Mouse (Mus musculus): ENCODE measurements around the gene Gm12355. TPM values are rescaled to one million over a fixed set of nuclear protein-coding genes. Genes with fewer than 3 reads are reported as not detected.
"Not testable (repeated sequence)": the region's sequence is repeated elsewhere in the genome, so short reads cannot be mapped to it uniquely, and the experiment has no call there.

The Gm12355 gene
- polyA plus RNA-seq, 1 experiment from 2014 or later, result 0.55 TPM

- H3K9ac ChIP-seq, result no peak overlapping the region
- ATAC-seq (ENCODE audit: extremely low read depth, insufficient number of reproducible peaks, low FRiP score, low TSS enrichment), result no peak
- H3K4me1 ChIP-seq, result no peaks in the 10 kb centered on the region
- no peak overlapping the region for H3K4me2 ChIP-seq
- no peak overlapping the region for H3K27ac ChIP-seq (replicated peaks)
- H3K4me3 ChIP-seq, result no peak overlapping the region
- H3K27me3 ChIP-seq (replicated peaks), result peaks cover 47% of the 10 kb centered on the region
- WGBS, result 73% methylated on average over 3 of the region's 3 CpGs
- no peaks in the 10 kb centered on the region for H3K36me3 ChIP-seq
- no peaks in the 10 kb centered on the region for H3K9me3 ChIP-seq
Measured at GRCm38 (mm10) chr11:98644757-98645156, 19.3 kb upstream of the Gm12355 start.

DNA sequence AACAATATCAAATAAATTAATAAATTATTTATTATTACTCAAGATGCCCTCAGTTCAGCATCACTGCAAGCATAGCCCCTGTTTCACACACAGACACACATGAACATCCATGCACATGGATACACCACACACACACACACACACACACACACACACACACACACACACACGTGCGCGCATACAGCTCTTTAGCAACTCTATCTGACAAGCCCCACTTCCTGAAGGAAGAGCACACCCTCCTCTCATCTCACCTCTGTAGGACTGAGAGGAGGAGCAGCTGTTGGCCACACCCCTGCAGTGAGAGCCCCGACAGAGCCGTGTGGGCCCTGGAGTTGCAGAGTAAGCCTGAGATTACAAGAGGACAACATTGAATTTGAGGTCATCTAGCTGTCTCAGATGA is 14.6 kb upstream of the Gm12355 start:
- H3K27me3 ChIP-seq (replicated peaks), result 0 out of 2 replicates have a peak, but pooled peaks cover 9% of the 10 kb centered on the region
- no peak overlapping the region for H3K4me3 ChIP-seq
- ATAC-seq (ENCODE audit: extremely low read depth, insufficient number of reproducible peaks, low FRiP score, low TSS enrichment), result no peak
- H3K4me1 ChIP-seq, result no peaks in the 10 kb centered on the region
- no peak overlapping the region for H3K4me2 ChIP-seq
- no peaks in the 10 kb centered on the region for H3K9me3 ChIP-seq
- WGBS, result 54% methylated on average over 5 of the region's 5 CpGs
- no peak overlapping the region for H3K27ac ChIP-seq (replicated peaks)
- H3K36me3 ChIP-seq, result no peaks in the 10 kb centered on the region
- H3K9ac ChIP-seq, result no peak overlapping the region

DNA sequence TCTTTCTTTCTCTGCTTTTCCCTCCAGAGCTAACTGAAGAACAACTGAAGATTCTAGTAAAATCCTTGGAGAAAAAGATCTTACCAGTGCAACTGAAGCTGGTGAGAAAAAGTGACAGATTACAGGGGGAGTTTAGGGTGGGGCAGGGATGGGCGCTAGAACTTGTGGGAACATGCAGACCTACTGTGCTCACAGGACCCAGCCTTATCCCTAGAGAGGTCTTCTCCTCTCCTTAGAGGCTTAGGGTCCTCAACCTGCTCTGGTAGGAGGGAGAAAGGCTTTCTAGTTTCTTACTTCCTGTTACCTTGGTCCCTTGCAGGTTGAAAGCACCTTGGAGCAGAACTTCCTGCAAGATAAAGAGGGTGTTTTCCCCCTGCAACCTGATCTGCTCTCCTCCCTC is 12.0 kb upstream of the Gm12355 start:
- Histone ChIP-seq H3K27ac (replicated peaks) (no peak overlapping the region), H3K9ac (no peak overlapping the region), H3K4me3 (no peak overlapping the region), H3K27me3 (replicated peaks) (peaks cover 9% of the 10 kb centered on the region; the same call in 1 of the 2 replicates), H3K4me1 (no peaks in the 10 kb centered on the region), H3K4me2 (no peak overlapping the region), H3K9me3 (no peaks in the 10 kb centered on the region), H3K36me3 (no peaks in the 10 kb centered on the region)
- WGBS, result 65% methylated on average over 1 of the region's 1 CpGs
- no peak for ATAC-seq (ENCODE audit: extremely low read depth, insufficient number of reproducible peaks, low FRiP score, low TSS enrichment)

DNA sequence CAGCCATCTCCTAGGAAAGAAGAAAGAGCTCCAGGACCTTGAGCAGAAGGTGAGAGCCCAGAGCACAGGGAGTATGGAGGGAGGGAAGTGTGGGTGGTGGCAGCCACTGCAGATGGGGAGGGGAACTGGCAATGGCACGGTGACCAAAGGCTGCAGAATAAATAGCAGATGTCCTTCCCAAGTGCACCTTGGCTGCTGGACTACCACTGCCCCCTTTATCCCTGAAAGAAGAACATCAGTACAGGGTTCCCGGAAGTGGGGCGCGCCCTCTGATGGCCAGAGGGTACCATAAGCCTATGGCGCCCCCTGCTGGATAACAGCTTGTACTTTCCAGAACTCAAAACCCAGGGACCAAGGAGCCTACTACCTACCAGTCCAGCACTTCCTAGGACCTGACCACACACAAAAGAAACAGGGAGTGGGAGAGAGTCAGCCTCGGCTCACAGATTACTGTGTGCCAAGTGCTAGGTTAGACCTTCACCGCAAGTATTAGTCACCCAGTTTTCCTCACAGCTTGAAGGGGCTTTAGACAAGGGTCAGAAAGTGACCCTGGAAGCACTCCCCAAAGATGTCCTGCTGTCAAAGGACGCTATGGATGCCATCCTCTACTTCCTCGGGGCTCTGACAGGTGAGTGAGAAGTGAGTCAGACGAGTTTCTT is 10.0 kb upstream of the Gm12355 start:
- H3K4me3 ChIP-seq; H3K9me3 ChIP-seq; H3K27ac ChIP-seq (replicated peaks); H3K4me1 ChIP-seq; H3K9ac ChIP-seq; H3K4me2 ChIP-seq; H3K36me3 ChIP-seq; ATAC-seq (ENCODE audit: extremely low read depth, insufficient number of reproducible peaks, low FRiP score, low TSS enrichment): not testable (repeated sequence)
- peaks cover 16% of the 10 kb centered on the region; the same call in 1 of the 2 replicates for H3K27me3 ChIP-seq (replicated peaks)
- WGBS, result 27% methylated on average over 10 of the region's 10 CpGs

- H3K9me3 ChIP-seq, result no peaks in the 10 kb centered on the region
- H3K4me1 ChIP-seq, result no peaks in the 10 kb centered on the region
- no peak overlapping the region for H3K4me2 ChIP-seq
- H3K9ac ChIP-seq, result no peak overlapping the region
- no peak overlapping the region for H3K27ac ChIP-seq (replicated peaks)
- WGBS, result 76% methylated on average over 5 of the region's 5 CpGs
- H3K4me3 ChIP-seq, result no peak overlapping the region
- H3K27me3 ChIP-seq (replicated peaks), result peaks cover 16% of the 10 kb centered on the region; the same call in 1 of the 2 replicates
- no peak for ATAC-seq (ENCODE audit: extremely low read depth, insufficient number of reproducible peaks, low FRiP score, low TSS enrichment)
- no peaks in the 10 kb centered on the region for H3K36me3 ChIP-seq
Measured at GRCm38 (mm10) chr11:98630646-98631045, 5.2 kb upstream of the Gm12355 start.

DNA sequence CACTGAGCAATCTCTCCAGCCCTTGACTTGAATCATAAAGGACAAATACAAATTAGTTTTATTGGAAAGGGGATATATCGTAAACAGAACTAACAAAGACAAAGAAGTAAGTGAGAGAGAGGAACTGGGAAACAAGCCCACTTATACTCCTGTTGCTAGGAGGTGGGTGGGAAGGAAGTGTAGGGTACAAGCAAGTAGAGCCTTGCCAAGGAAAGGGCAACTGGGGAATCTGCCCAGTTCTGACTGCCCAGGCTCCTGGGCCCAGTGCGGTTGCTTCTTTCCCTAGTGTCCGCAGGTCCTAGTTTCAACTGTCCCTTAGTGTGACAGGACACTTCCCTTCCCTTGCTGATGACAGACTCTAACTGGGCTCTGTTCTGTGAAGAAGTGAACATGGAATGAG is 3.2 kb upstream of the Gm12355 start:
- Histone ChIP-seq H3K9me3 (0 out of 2 replicates have a peak, but pooled peaks cover under 1% of the 10 kb centered on the region), H3K4me1 (no peaks in the 10 kb centered on the region), H3K27me3 (replicated peaks) (peaks cover 16% of the 10 kb centered on the region; the same call in 1 of the 2 replicates), H3K4me2 (no peak overlapping the region), H3K36me3 (no peaks in the 10 kb centered on the region), H3K9ac (no peak overlapping the region), H3K27ac (replicated peaks) (no peak overlapping the region), H3K4me3 (no peak overlapping the region)
- WGBS, result 84% methylated on average over 3 of the region's 3 CpGs
- no peak for ATAC-seq (ENCODE audit: extremely low read depth, insufficient number of reproducible peaks, low FRiP score, low TSS enrichment)

GRCm38 (mm10) chr11:98624381-98624780 is 1.1 kb downstream of the Gm12355 start:
- not testable (repeated sequence) for H3K27me3 ChIP-seq (replicated peaks); ATAC-seq (ENCODE audit: extremely low read depth, insufficient number of reproducible peaks, low FRiP score, low TSS enrichment)
- WGBS, result 67% methylated on average over 2 of the region's 2 CpGs

DNA sequence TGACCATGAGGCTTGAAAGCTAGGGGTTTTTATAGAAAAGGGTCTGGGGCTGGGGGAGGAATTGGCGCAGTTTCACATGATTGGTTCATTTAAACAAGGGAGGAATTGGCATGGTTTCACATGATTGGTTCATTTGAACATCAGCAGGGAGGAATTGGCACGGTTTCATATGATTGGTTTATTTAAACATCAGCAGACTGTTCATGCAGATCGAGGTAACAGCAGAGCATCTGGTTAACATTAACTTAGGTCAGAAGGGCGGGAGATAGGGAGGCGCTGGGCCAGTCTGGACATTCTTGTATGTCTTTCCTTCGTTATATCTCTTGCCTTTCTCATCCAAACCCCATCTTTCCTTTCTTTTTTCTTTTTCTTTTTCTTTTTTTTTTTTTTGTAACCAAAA is 1.5 kb downstream of the Gm12355 start:
- 73% methylated on average over 6 of the region's 6 CpGs for WGBS
- H3K4me1 ChIP-seq; H3K9me3 ChIP-seq; H3K9ac ChIP-seq; H3K4me3 ChIP-seq; H3K27ac ChIP-seq (replicated peaks); H3K27me3 ChIP-seq (replicated peaks); ATAC-seq (ENCODE audit: extremely low read depth, insufficient number of reproducible peaks, low FRiP score, low TSS enrichment); H3K4me2 ChIP-seq; H3K36me3 ChIP-seq: not testable (repeated sequence)

More at GRCm38 (mm10) chr11:98624381-98624780, 1.1 kb downstream of the Gm12355 start:
- not testable (repeated sequence) for H3K4me3 ChIP-seq; H3K36me3 ChIP-seq; H3K4me2 ChIP-seq; H3K9me3 ChIP-seq; H3K9ac ChIP-seq; H3K4me1 ChIP-seq; H3K27ac ChIP-seq (replicated peaks)

- no peak overlapping the region for H3K4me3 ChIP-seq
- peaks cover 7% of the 10 kb centered on the region; the same call in 1 of the 2 replicates for H3K9me3 ChIP-seq
- H3K27me3 ChIP-seq (replicated peaks), result no peaks in the 10 kb centered on the region
- no peak overlapping the region for H3K27ac ChIP-seq (replicated peaks)
- 89% methylated on average over 13 of the region's 13 CpGs for WGBS
- no peak for ATAC-seq (ENCODE audit: extremely low read depth, insufficient number of reproducible peaks, low FRiP score, low TSS enrichment)
- no peaks in the 10 kb centered on the region for H3K4me1 ChIP-seq
- H3K9ac ChIP-seq, result no peak overlapping the region
- no peaks in the 10 kb centered on the region for H3K36me3 ChIP-seq
- no peak overlapping the region for H3K4me2 ChIP-seq
Measured at GRCm38 (mm10) chr11:98620791-98621190, 4.7 kb downstream of the Gm12355 start.

DNA sequence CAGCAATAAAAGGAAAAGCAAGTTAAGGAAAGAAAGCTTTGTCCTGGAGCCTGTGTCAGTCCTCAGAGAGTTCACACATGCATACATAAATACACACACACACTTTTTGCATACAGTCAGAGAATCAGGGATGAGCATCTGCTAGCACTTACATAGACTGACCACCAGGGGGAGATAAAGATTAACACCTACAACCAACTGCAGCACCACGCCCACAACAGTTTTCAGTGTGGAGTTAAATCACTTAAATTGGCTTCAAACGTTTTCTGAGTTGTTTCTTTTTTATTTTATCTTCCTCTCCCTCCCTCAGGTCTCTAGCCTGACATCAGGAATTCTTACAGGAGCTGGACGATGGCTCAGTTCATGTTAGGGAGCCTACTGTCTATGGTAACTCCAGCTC is 18.7 kb downstream of the Gm12355 start:
- H3K36me3 ChIP-seq, result no peaks in the 10 kb centered on the region
- peaks cover 35% of the 10 kb centered on the region for H3K27me3 ChIP-seq (replicated peaks)
- no peaks in the 10 kb centered on the region for H3K9me3 ChIP-seq
- no peak overlapping the region for H3K9ac ChIP-seq
- no peak overlapping the region for H3K4me3 ChIP-seq
- peaks cover 8% of the 10 kb centered on the region for H3K4me1 ChIP-seq
- no peak overlapping the region for H3K4me2 ChIP-seq
- no peak for ATAC-seq (ENCODE audit: extremely low read depth, insufficient number of reproducible peaks, low FRiP score, low TSS enrichment)
- 8% methylated on average over 3 of the region's 3 CpGs for WGBS
- H3K27ac ChIP-seq (replicated peaks), result no peak overlapping the region

GRCm38 (mm10) chr11:98604911-98605310 is 20.6 kb downstream of the Gm12355 start:
- peaks cover 41% of the 10 kb centered on the region for H3K27me3 ChIP-seq (replicated peaks)
- H3K4me3 ChIP-seq; H3K4me2 ChIP-seq; H3K27ac ChIP-seq (replicated peaks); ATAC-seq (ENCODE audit: extremely low read depth, insufficient number of reproducible peaks, low FRiP score, low TSS enrichment); H3K9ac ChIP-seq; H3K9me3 ChIP-seq; H3K36me3 ChIP-seq: not testable (repeated sequence)
- peaks cover 19% of the 10 kb centered on the region for H3K4me1 ChIP-seq
- 66% methylated on average over 6 of the region's 6 CpGs for WGBS

GRCm38 (mm10) chr11:98603953-98604352 is 21.5 kb downstream of the Gm12355 start:
- Histone ChIP-seq H3K9me3 (no peaks in the 10 kb centered on the region), H3K27ac (replicated peaks) (no peak overlapping the region), H3K4me3 (no peak overlapping the region), H3K36me3 (no peaks in the 10 kb centered on the region), H3K4me2 (no peak overlapping the region), H3K4me1 (peaks cover 25% of the 10 kb centered on the region), H3K9ac (no peak overlapping the region), H3K27me3 (replicated peaks) (peaks cover 44% of the 10 kb centered on the region)
- no peak for ATAC-seq (ENCODE audit: extremely low read depth, insufficient number of reproducible peaks, low FRiP score, low TSS enrichment)
- 71% methylated on average over 2 of the region's 2 CpGs for WGBS
